Mouse (Mus musculus) stomach, embryonic 15.5 days (tissue): ENCODE results near the gene 4930595D18Rik. TPM values are rescaled to one million over a fixed set of nuclear protein-coding genes. Genes with fewer than 3 reads are reported as not detected.

Experiments
- ATAC-seq: fragments of 200-750 bp; cut with Nextera tagmentation; 2 replicates; pipeline ENCODE4 v1.8.0; 2017; ENCODE audit warnings: low read depth, moderate number of reproducible peaks, moderate TSS enrichment; ENCODE audit not compliant: insufficient read depth, low FRiP score
- H3K27ac ChIP-seq: fragments of 300-500 bp; sonication (generic); 2 replicates; pipeline ENCODE4 v1.5.1; 2015; ENCODE audit warnings: mild to moderate bottlenecking, inconsistent platforms
- H3K27me3 ChIP-seq: fragments of 300-500 bp; sonication (generic); replicated peaks from 2 replicates; pipeline ENCODE4 v1.6.1; 2015; ENCODE audit warnings: inconsistent platforms
- H3K36me3 ChIP-seq: fragments of 300-500 bp; sonication (generic); 2 replicates; pipeline ENCODE4 v1.6.1; 2015; ENCODE audit warnings: inconsistent platforms
- H3K4me1 ChIP-seq: fragments of 300-500 bp; sonication (generic); 2 replicates; pipeline ENCODE4 v1.6.1; 2015; ENCODE audit warnings: inconsistent platforms
- H3K4me2 ChIP-seq: fragments of 300-500 bp; sonication (generic); 2 replicates; pipeline ENCODE4 v1.6.1; 2015; ENCODE audit warnings: mild to moderate bottlenecking, inconsistent platforms
- H3K4me3 ChIP-seq: fragments of 300-500 bp; sonication (generic); replicated peaks from 2 replicates; pipeline ENCODE4 v1.5.1; 2015; ENCODE audit warnings: inconsistent platforms
- H3K9ac ChIP-seq: fragments of 300-500 bp; sonication (generic); 2 replicates; pipeline ENCODE4 v1.6.1; 2015; ENCODE audit warnings: inconsistent platforms
- H3K9me3 ChIP-seq: fragments of 300-500 bp; sonication (generic); 2 replicates; pipeline ENCODE4 v1.6.1; 2016; ENCODE audit warnings: inconsistent platforms
- WGBS: fragments of 180-500 bp; shearing (Covaris S2); methylation state at CpG from one replicate; pipeline ENCODE4 v1.1.7; 2015; 5-methylcytosine and 5-hydroxymethylcytosine counted together
- polyA plus RNA-seq: library from polyadenylated mRNA; unstranded; fragments of >200 nt; fragmentation: Nextera tagmentation; extraction: Ambion mirVana; gene quantifications from 2 replicates; pipeline ENCODE4 v1.2.1, GENCODE M21; 2015

The 4930595D18Rik gene
- polyA plus RNA-seq, 1 experiment from 2014 or later: not detected

- WGBS: 63% methylated on average over 6 of the region's 6 CpGs
- H3K4me3 ChIP-seq: no peak overlapping the region
- no peak overlapping the region for H3K9ac ChIP-seq
- no peaks in the 10 kb centered on the region for H3K27me3 ChIP-seq
- no peaks in the 10 kb centered on the region for H3K36me3 ChIP-seq
- no peak overlapping the region for H3K27ac ChIP-seq
- H3K4me2 ChIP-seq: no peak overlapping the region
- no peaks in the 10 kb centered on the region for H3K4me1 ChIP-seq
- no peak for ATAC-seq
- no peaks in the 10 kb centered on the region for H3K9me3 ChIP-seq
Observed at GRCm38 (mm10) chr12:111125666-111126065, 58.6 kb downstream of the 4930595D18Rik start.

- WGBS: 66% methylated on average over 14 of the region's 14 CpGs
- Histone ChIP-seq H3K36me3 (peaks cover 1% of the 10 kb centered on the region; the same call in 1 of the 2 replicates), H3K4me1 (no peaks in the 10 kb centered on the region), H3K27ac (no peak overlapping the region), H3K4me3 (no peak overlapping the region), H3K27me3 (no peaks in the 10 kb centered on the region), H3K4me2 (no peak overlapping the region), H3K9me3 (no peaks in the 10 kb centered on the region), H3K9ac (no peak overlapping the region)
- no peak for ATAC-seq
Observed at GRCm38 (mm10) chr12:111124601-111125260, 59.6 kb downstream of the 4930595D18Rik start.

- no peak overlapping the region for H3K9ac ChIP-seq
- H3K4me3 ChIP-seq: no peak overlapping the region
- H3K4me2 ChIP-seq: no peak overlapping the region
- H3K36me3 ChIP-seq: peaks cover 10% of the 10 kb centered on the region; the same call in 1 of the 2 replicates
- no peaks in the 10 kb centered on the region for H3K4me1 ChIP-seq
- H3K27me3 ChIP-seq: no peaks in the 10 kb centered on the region
- no peaks in the 10 kb centered on the region for H3K9me3 ChIP-seq
- H3K27ac ChIP-seq: no peak overlapping the region
- no peak for ATAC-seq
Observed at GRCm38 (mm10) chr12:111122332-111122852, 61.9 kb downstream of the 4930595D18Rik start.

GRCm38 (mm10) chr12:111120976-111121645 lies 63.2 kb downstream of the 4930595D18Rik start:
- Histone ChIP-seq H3K9ac (no peak overlapping the region), H3K4me1 (no peaks in the 10 kb centered on the region), H3K27me3 (no peaks in the 10 kb centered on the region), H3K36me3 (peaks cover 20% of the 10 kb centered on the region), H3K4me3 (no peak overlapping the region), H3K4me2 (no peak overlapping the region), H3K27ac (no peak overlapping the region), H3K9me3 (no peaks in the 10 kb centered on the region)
- ATAC-seq: no peak
- 87% methylated on average over 9 of the region's 9 CpGs for WGBS

GRCm38 (mm10) chr12:111119506-111120085 lies 64.7 kb downstream of the 4930595D18Rik start:
- Histone ChIP-seq H3K9ac (no peak overlapping the region), H3K27me3 (no peaks in the 10 kb centered on the region), H3K4me1 (no peaks in the 10 kb centered on the region), H3K4me3 (no peak overlapping the region), H3K9me3 (no peaks in the 10 kb centered on the region), H3K36me3 (peaks cover 25% of the 10 kb centered on the region), H3K27ac (no peak overlapping the region), H3K4me2 (no peak overlapping the region)
- 93% methylated on average over 5 of the region's 5 CpGs for WGBS
- no peak for ATAC-seq

- H3K9ac ChIP-seq: no peak overlapping the region
- H3K9me3 ChIP-seq: no peaks in the 10 kb centered on the region
- no peak overlapping the region for H3K4me2 ChIP-seq
- no peak overlapping the region for H3K4me3 ChIP-seq
- no peak overlapping the region for H3K27ac ChIP-seq
- H3K27me3 ChIP-seq: no peaks in the 10 kb centered on the region
- WGBS: 90% methylated on average over 5 of the region's 5 CpGs
- ATAC-seq: no peak
- no peaks in the 10 kb centered on the region for H3K4me1 ChIP-seq
- peaks cover 60% of the 10 kb centered on the region for H3K36me3 ChIP-seq
Observed at GRCm38 (mm10) chr12:111114593-111114992, 69.7 kb downstream of the 4930595D18Rik start.

GRCm38 (mm10) chr12:111111176-111111575 lies 73.1 kb downstream of the 4930595D18Rik start:
- Histone ChIP-seq H3K9ac (no peak overlapping the region), H3K36me3 (peaks cover 50% of the 10 kb centered on the region), H3K4me3 (no peak overlapping the region), H3K27ac (no peak overlapping the region), H3K9me3 (no peaks in the 10 kb centered on the region), H3K27me3 (no peaks in the 10 kb centered on the region), H3K4me2 (no peak overlapping the region), H3K4me1 (no peaks in the 10 kb centered on the region)
- ATAC-seq: no peak
- WGBS: 89% methylated on average over 8 of the region's 8 CpGs

Other genes starting within 250 kb of the 4930595D18Rik start
- gene Ankrd9, start 205.5 kb downstream of the 4930595D18Rik start, polyA plus RNA-seq: 16.6 and 20.9 TPM in 2 replicates
- 11.6 and 12.3 TPM in 2 replicates for gene Rcor1, start 145.1 kb downstream of the 4930595D18Rik start, polyA plus RNA-seq
- 8.1 and 8.4 TPM in 2 replicates for gene Traf3, start 18.1 kb downstream of the 4930595D18Rik start, polyA plus RNA-seq
- 21.1 and 25.3 TPM in 2 replicates for gene Amn, start 86.6 kb upstream of the 4930595D18Rik start, polyA plus RNA-seq
- 32.5 and 34.2 TPM in 2 replicates for gene Cdc42bpb, start 193.2 kb upstream of the 4930595D18Rik start, polyA plus RNA-seq
- 1.4 and 1.7 TPM in 2 replicates for gene Lbhd2, start 222.3 kb upstream of the 4930595D18Rik start, polyA plus RNA-seq
- gene Exoc3l4, start 232.5 kb upstream of the 4930595D18Rik start, polyA plus RNA-seq: 8.5 and 8.7 TPM in 2 replicates